Mouse (Mus musculus) adrenal gland, adult 2 months (tissue): ENCODE measurements at regions not wholly inside any gene's neighbourhood (a gene's known extent, or its start where the extent isn't known, plus 50 kb on each side); places are given as distances from the start of the nearest gene placed in this dataset.

Experiments used
- DNase-seq: peaks from one replicate; pipeline ENCODE4 v3.0.0; 2021

- DNase-seq = peak; percentile 68
Measured at GRCm38 (mm10) chr11:24689807-24690333, 612.0 kb downstream of the Bcl11a start.

GRCm38 (mm10) chr11:24693926-24694325, 616.1 kb downstream of the Bcl11a start:
- no peak for DNase-seq

- DNase-seq = no peak
Measured at GRCm38 (mm10) chr11:24695010-24695720, 617.3 kb downstream of the Bcl11a start.

GRCm38 (mm10) chr11:24696561-24696960, 618.7 kb downstream of the Bcl11a start:
- no peak for DNase-seq

- DNase-seq = no peak
Measured at GRCm38 (mm10) chr11:24708790-24709189, 630.9 kb downstream of the Bcl11a start.

GRCm38 (mm10) chr11:24716539-24717287, 638.9 kb downstream of the Bcl11a start:
- no peak for DNase-seq

GRCm38 (mm10) chr11:24724259-24724937, 646.5 kb downstream of the Bcl11a start:
- DNase-seq = no peak

- DNase-seq = no peak
Measured at GRCm38 (mm10) chr11:24726331-24726730, 648.5 kb downstream of the Bcl11a start.

GRCm38 (mm10) chr11:24727404-24727803, 649.5 kb downstream of the Bcl11a start:
- DNase-seq = no peak

- DNase-seq = no peak
Measured at GRCm38 (mm10) chr11:24731431-24731830, 653.6 kb downstream of the Bcl11a start.

GRCm38 (mm10) chr11:24739710-24740255, 661.9 kb downstream of the Bcl11a start:
- DNase-seq = no peak

GRCm38 (mm10) chr11:24740466-24740865, 662.6 kb downstream of the Bcl11a start:
- no peak for DNase-seq

GRCm38 (mm10) chr11:24742561-24742960, 664.7 kb downstream of the Bcl11a start:
- DNase-seq = no peak

GRCm38 (mm10) chr11:24743439-24743838, 665.6 kb downstream of the Bcl11a start:
- no peak for DNase-seq

GRCm38 (mm10) chr11:24745841-24746240, 668.0 kb downstream of the Bcl11a start:
- peak; percentile 53 for DNase-seq

GRCm38 (mm10) chr11:24750144-24750779, 672.4 kb downstream of the Bcl11a start:
- DNase-seq = no peak

GRCm38 (mm10) chr11:24758130-24758529, 680.3 kb downstream of the Bcl11a start:
- DNase-seq = no peak

- no peak for DNase-seq
Measured at GRCm38 (mm10) chr11:24783470-24783869, 705.6 kb downstream of the Bcl11a start.

- DNase-seq = no peak
Measured at GRCm38 (mm10) chr11:24789120-24789519, 711.3 kb downstream of the Bcl11a start.

GRCm38 (mm10) chr11:24795510-24796211, 717.8 kb downstream of the Bcl11a start:
- DNase-seq = no peak

- peak; percentile 31 for DNase-seq
Measured at GRCm38 (mm10) chr11:24804623-24805023, 726.8 kb downstream of the Bcl11a start.
